Mouse (Mus musculus) megakaryocyte, embryonic 14.5 days (primary cell): ENCODE measurements around the gene Fars2.

Experiments
- FLI1 ChIP-seq: IDR thresholded peaks from 2 replicates; pipeline ENCODE4 v1.6.1; 2012; ENCODE audit warnings: low read length, inconsistent platforms, mixed read lengths
- GATA1 ChIP-seq: IDR thresholded peaks from 3 replicates; pipeline ENCODE4 v1.6.1; 2012; ENCODE audit warnings: mixed read lengths, low read length, inconsistent platforms, borderline replicate concordance

- TF ChIP-seq FLI1 (no peak), GATA1 (no peak)
These were observed 562.1 kb downstream of the Fars2 start for GRCm38 (mm10) chr13:36679345-36679744.
